Mouse (Mus musculus): ENCODE measurements around the gene Efhc1. TPM values are rescaled to one million over a fixed set of nuclear protein-coding genes. Genes with fewer than 3 reads are reported as not detected.

Gene Efhc1
- total and polyA plus RNA-seq, 3 experiments: not detected

DNA sequence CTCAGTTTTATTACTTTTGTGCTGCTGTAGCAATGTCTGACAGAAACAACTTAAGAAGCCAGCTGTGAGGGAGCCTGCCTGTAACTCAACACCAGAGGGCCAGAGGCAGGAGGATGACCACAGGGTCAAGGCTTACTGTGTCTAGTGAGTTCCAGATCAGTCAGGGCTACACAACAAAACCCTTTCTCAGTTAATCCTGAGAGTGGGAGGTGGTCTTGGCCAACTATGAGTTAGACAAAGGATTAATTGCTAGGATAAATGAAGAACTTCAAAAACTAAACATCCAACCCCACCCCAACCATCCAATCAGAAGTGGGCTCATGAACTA is 82.3 kb downstream of the Efhc1 start:
- no peaks in the 10 kb centered on the region for H3K36me3 ChIP-seq (ENCODE audit: control insufficient read depth in 1 of 2, insufficient read depth in 2 of 2, low read length in 2 of 2)
- no peak overlapping the region for H3K9ac ChIP-seq (ENCODE audit: control insufficient read depth, low read depth, low read length, poor library complexity, severe bottlenecking)
- H3K27me3 ChIP-seq (ENCODE audit: control insufficient read depth in 1 of 2, insufficient read depth in 2 of 2, low read length in 2 of 2): no peaks in the 10 kb centered on the region

DNA sequence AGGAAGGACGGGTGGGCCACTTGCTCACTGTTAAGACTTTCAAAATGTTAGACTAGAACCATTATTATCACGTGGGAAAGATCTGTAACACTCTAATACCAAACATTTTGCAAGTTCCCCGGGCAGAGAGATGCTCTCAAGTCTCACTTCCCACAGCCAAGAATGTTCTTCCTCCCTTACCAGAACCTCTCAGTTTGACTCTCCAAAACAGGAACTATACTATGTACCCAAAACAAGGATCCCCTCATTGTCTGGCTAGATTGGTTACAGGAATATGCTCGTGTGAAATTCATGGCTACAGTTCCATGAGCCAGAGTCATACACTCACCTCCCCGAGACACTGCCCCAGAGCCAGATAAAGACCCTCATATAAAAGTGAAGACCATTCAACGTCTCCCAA is 84.5 kb downstream of the Efhc1 start:
- Histone ChIP-seq H3K9me3 (replicated peaks; ENCODE audit: insufficient read depth, low read length) (no peaks in the 10 kb centered on the region), H3K4me1 (ENCODE audit: control insufficient read depth in 1 of 2, insufficient read depth in 2 of 2, low read length in 2 of 2) (no peaks in the 10 kb centered on the region), H3K27ac (ENCODE audit: control insufficient read depth, low read depth, low read length) (no peak overlapping the region), H3K4me3 (ENCODE audit: control insufficient read depth in 1 of 2, insufficient read depth in 1 of 2, low read depth in 2 of 2, low read length in 2 of 2) (no peak overlapping the region), H3K9ac (ENCODE audit: control insufficient read depth, low read depth, low read length, poor library complexity, severe bottlenecking) (no peak overlapping the region), H3K27me3 (ENCODE audit: control insufficient read depth in 1 of 2, insufficient read depth in 2 of 2, low read length in 2 of 2) (no peaks in the 10 kb centered on the region), H3K79me2 (ENCODE audit: control insufficient read depth, insufficient read depth, low read length, poor library complexity) (no peaks in the 10 kb centered on the region), H3K36me3 (ENCODE audit: control insufficient read depth in 1 of 2, insufficient read depth in 2 of 2, low read length in 2 of 2) (no peaks in the 10 kb centered on the region)
- DNase-seq (ENCODE audit: low read depth, low spot score): peak; percentile 32
- TF ChIP-seq TAL1 (IDR thresholded peaks at IDR 0.05; ENCODE audit: low read length) (no peak), MAFK (IDR thresholded peaks at IDR 0.05; ENCODE audit: borderline replicate concordance, low read depth, low read length) (no peak), EP300 (IDR thresholded peaks at IDR 0.05; ENCODE audit: low read depth in 1 of 2, low read length in 2 of 2) (no peak), TCF12 (IDR thresholded peaks at IDR 0.05; ENCODE audit: low read depth, low read length) (no peak), MEF2A (IDR thresholded peaks at IDR 0.05; ENCODE audit: extremely low read depth, insufficient replicate concordance, low read depth, low read length, poor library complexity, severe bottlenecking) (no peak), CTCF (IDR thresholded peaks at IDR 0.05 in 2 of 3, conservative IDR thresholded peaks at IDR 0.05 in 1 of 3; ENCODE audit: control insufficient read depth in 1 of 3, insufficient read depth in 1 of 3, low read depth in 2 of 3, low read length in 3 of 3, poor library complexity in 1 of 3, severe bottlenecking in 1 of 3) (no peak), SMC3 (IDR thresholded peaks at IDR 0.05; ENCODE audit: low read depth, low read length) (no peak), MYC (IDR thresholded peaks at IDR 0.05; ENCODE audit: low read depth, low read length) (no peak)

More for the DNA sequence above, 82.3 kb downstream of the Efhc1 start:
- no peaks in the 10 kb centered on the region for H3K79me2 ChIP-seq (ENCODE audit: control insufficient read depth, insufficient read depth, low read length, poor library complexity)
- no peak for DNase-seq (ENCODE audit: low read depth, low spot score)
- TF ChIP-seq EP300 (IDR thresholded peaks at IDR 0.05; ENCODE audit: low read depth in 1 of 2, low read length in 2 of 2) (no peak), MXI1 (IDR thresholded peaks at IDR 0.05; ENCODE audit: low read depth, low read length) (no peak), TCF12 (IDR thresholded peaks at IDR 0.05; ENCODE audit: low read depth, low read length) (no peak), ZNF384 (IDR thresholded peaks at IDR 0.05; ENCODE audit: low read depth, low read length) (no peak), TBP (IDR thresholded peaks at IDR 0.05; ENCODE audit: low read depth, low read length) (no peak), TAL1 (IDR thresholded peaks at IDR 0.05; ENCODE audit: low read length) (no peak), KAT2A (conservative IDR thresholded peaks at IDR 0.05; ENCODE audit: low read depth, low read length) (no peak), HCFC1 (IDR thresholded peaks at IDR 0.05; ENCODE audit: low read depth, low read length) (no peak), GATA1 (IDR thresholded peaks at IDR 0.05; ENCODE audit: low read depth, low read length) (no peak), POLR2AphosphoS5 (IDR thresholded peaks at IDR 0.05; ENCODE audit: borderline replicate concordance, low read depth, low read length) (no peak), SIN3A (IDR thresholded peaks at IDR 0.05; ENCODE audit: low read length) (no peak), USF2 (IDR thresholded peaks at IDR 0.05; ENCODE audit: borderline replicate concordance in 1 of 2, insufficient read depth in 1 of 2, low read depth in 1 of 2, low read length in 2 of 2) (no peak), ELF1 (IDR thresholded peaks at IDR 0.05; ENCODE audit: low read depth, low read length) (no peak), RCOR1 (IDR thresholded peaks at IDR 0.05; ENCODE audit: low read depth, low read length) (no peak)
- no peak overlapping the region for H3K27ac ChIP-seq (ENCODE audit: control insufficient read depth, low read depth, low read length)
- no peaks in the 10 kb centered on the region for H3K4me1 ChIP-seq (ENCODE audit: control insufficient read depth in 1 of 2, insufficient read depth in 2 of 2, low read length in 2 of 2)
- no peaks in the 10 kb centered on the region for H3K9me3 ChIP-seq (replicated peaks; ENCODE audit: insufficient read depth, low read length)
- no peak overlapping the region for H3K4me3 ChIP-seq (ENCODE audit: control insufficient read depth in 1 of 2, insufficient read depth in 1 of 2, low read depth in 2 of 2, low read length in 2 of 2)
